Mouse (Mus musculus) embryo, embryonic 9.5 days (tissue): ENCODE measurements around the gene Rab3c.
A peak's percentile ranks its signal among the peaks of the same experiment; 100 is the strongest.

Experiments used
- DNase-seq: peaks from one replicate; pipeline ENCODE4 v3.0.0-alpha.2; 2017; ENCODE audit errors: extremely low spot score

The Rab3c gene

GRCm38 (mm10) chr13:110093720-110094685 is 186.8 kb downstream of the Rab3c start:
- no peak for DNase-seq

GRCm38 (mm10) chr13:110083961-110084360 is 196.8 kb downstream of the Rab3c start:
- DNase-seq = no peak

- no peak for DNase-seq
These were observed 199.6 kb downstream of the Rab3c start for GRCm38 (mm10) chr13:110081174-110081573.

GRCm38 (mm10) chr13:110075587-110075986 is 205.2 kb downstream of the Rab3c start:
- DNase-seq = no peak

GRCm38 (mm10) chr13:110074180-110074579 is 206.6 kb downstream of the Rab3c start:
- DNase-seq = no peak

- DNase-seq = no peak
These were observed 213.6 kb downstream of the Rab3c start for GRCm38 (mm10) chr13:110067149-110067548.

GRCm38 (mm10) chr13:110066674-110067073 is 214.1 kb downstream of the Rab3c start:
- no peak for DNase-seq

GRCm38 (mm10) chr13:110062835-110063411 is 217.9 kb downstream of the Rab3c start:
- DNase-seq = peak; percentile 78

- no peak for DNase-seq
These were observed 218.5 kb downstream of the Rab3c start for GRCm38 (mm10) chr13:110062288-110062687.

GRCm38 (mm10) chr13:110054538-110054937 is 226.3 kb downstream of the Rab3c start:
- no peak for DNase-seq

GRCm38 (mm10) chr13:110048767-110049434 is 231.9 kb downstream of the Rab3c start:
- DNase-seq = no peak

- no peak for DNase-seq
These were observed 236.4 kb downstream of the Rab3c start for GRCm38 (mm10) chr13:110044418-110044817.

GRCm38 (mm10) chr13:110039779-110040498 is 240.9 kb downstream of the Rab3c start:
- DNase-seq = peak; percentile 28

- DNase-seq = no peak
These were observed 241.6 kb downstream of the Rab3c start for GRCm38 (mm10) chr13:110039170-110039569.

- no peak for DNase-seq
These were observed 242.3 kb downstream of the Rab3c start for GRCm38 (mm10) chr13:110038521-110038920.

GRCm38 (mm10) chr13:110034885-110035284 is 245.9 kb downstream of the Rab3c start:
- no peak for DNase-seq

GRCm38 (mm10) chr13:110034041-110034440 is 246.8 kb downstream of the Rab3c start:
- DNase-seq = no peak

- no peak for DNase-seq
These were observed 248.9 kb downstream of the Rab3c start for GRCm38 (mm10) chr13:110031886-110032285.

- DNase-seq = no peak
These were observed 249.7 kb downstream of the Rab3c start for GRCm38 (mm10) chr13:110031061-110031460.

GRCm38 (mm10) chr13:110024381-110025161 is 256.2 kb downstream of the Rab3c start:
- no peak for DNase-seq

- DNase-seq = peak; percentile 31
These were observed 257.8 kb downstream of the Rab3c start for GRCm38 (mm10) chr13:110023031-110023430.
